Mouse (Mus musculus) monocyte, adult 5-6 weeks (primary cell): Measurements from ENCODE around the gene Mbnl1. TPM values are rescaled to one million over a fixed set of nuclear protein-coding genes. Genes with fewer than 3 reads are reported as not detected.

Experiments
- ATAC-seq: fragments of 153-309, 156-312 bp; replicated peaks from 2 replicates; pipeline ENCODE4 v1.8.0; 2017; ENCODE audit warnings: mild to moderate bottlenecking; ENCODE audit not compliant: low TSS enrichment, insufficient number of reproducible peaks, severe bottlenecking, poor library complexity, low FRiP score
- total RNA-seq: library from RNA; stranded (forward); fragments of 200-1000, 200-491, 200-594 nt; gene quantifications from 3 replicates; pipeline ENCODE4 v1.2.3, GENCODE M21; 2017

Mbnl1 gene
- total RNA-seq = 804 to 1,126 TPM (median 952 TPM) in 3 replicates

- ATAC-seq = peak; percentile 45
These were observed at the start of gene Mbnl1 for GRCm38 (mm10) chr3:60472681-60473177. Gene Mbnl1 (plus strand): TSS chr3:60472830.

DNA sequence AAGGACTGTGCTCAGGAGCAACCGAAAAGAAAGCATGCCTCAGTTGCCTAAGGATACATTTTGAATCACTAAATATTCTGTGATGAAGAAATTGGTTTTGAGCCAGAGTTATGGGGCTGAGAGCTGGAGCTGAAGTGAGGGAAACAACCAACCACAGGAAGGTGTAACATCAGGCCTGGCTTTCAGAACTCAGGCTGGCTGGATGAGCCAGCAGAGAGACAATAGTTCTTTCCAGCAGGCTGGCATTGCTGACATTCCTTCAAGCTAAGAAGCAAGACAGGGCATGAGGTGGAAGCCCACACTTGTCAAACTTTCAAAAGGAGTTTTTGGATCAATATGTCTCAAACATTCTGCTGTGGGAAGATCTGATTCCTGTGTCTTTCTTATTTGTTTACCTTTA, 48.5 kb upstream of the Mbnl1 start:
- no peak for ATAC-seq

GRCm38 (mm10) chr3:60429049-60429448, 43.6 kb upstream of the Mbnl1 start:
- no peak for ATAC-seq

DNA sequence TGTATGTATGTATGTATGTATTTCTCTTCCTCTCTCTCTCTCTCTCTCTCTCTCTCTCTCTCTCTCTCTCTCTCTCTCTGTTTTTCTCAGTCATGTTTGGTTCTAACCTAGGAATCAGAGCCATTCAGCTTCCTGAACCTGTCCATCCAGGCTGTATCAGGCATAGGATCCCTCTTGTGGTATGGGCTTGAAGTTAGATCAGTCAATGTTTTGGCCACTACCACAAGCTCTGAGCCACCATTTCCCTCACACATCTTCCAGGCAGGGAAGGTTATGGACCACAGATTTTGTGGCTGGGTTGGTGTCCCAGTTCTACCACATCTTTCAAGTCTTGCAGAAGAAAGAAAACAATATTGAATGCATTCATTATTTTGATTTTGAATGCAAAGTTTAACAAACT, 35.4 kb upstream of the Mbnl1 start:
- no peak for ATAC-seq

DNA sequence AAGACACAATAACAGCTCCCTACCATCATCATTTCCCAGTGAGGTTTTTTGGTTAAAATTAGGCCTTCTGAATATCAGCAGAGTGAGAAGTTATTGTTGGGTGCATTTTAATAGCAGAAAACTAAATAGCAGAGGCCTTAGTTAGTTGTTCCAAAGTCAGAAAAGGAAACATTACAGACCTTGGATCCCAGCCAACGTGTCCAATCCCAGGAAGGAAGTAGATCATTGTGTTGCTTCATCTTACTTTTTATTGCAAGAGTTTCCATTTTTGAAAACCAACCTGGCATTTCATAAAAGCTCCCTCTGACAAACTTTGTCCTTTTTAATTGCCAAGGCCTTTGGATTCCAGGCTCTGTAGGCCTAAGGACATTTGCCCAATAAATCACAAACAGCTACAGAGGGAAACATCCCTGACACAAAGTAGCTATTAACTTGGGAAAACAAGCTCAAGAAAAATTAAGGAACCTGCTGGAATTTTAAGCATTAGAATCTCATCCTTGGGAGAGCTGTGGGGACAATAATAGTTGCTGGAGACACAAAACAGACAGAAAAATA, 34.9 kb upstream of the Mbnl1 start:
- ATAC-seq = no peak

DNA sequence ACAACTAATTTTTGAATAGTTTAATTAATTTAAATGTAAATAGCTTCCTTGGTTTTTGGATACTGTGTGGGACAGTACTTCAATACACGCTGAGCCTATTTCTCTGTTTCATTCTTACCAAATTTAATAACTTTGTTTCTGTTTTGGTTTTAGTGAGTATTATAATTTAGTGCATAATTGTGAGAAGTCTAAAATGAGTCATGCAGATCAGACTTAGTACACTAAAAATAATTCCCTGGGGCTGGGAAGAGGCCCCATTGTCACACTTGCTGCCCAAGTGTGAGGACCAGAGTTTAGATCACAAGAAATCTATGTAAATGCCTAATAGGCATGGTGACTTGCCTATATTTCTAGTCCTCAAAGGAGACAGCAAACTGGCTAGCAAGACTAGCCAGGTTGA, 33.9 kb upstream of the Mbnl1 start:
- ATAC-seq = 0 out of 2 replicates have a peak, but pooled peaks have one; percentile 47

GRCm38 (mm10) chr3:60461828-60462521, 10.7 kb upstream of the Mbnl1 start:
- 0 out of 2 replicates have a peak, but pooled peaks have one; percentile 50 for ATAC-seq

GRCm38 (mm10) chr3:60468667-60469066, 4.0 kb upstream of the Mbnl1 start:
- peak; percentile 88 for ATAC-seq

DNA sequence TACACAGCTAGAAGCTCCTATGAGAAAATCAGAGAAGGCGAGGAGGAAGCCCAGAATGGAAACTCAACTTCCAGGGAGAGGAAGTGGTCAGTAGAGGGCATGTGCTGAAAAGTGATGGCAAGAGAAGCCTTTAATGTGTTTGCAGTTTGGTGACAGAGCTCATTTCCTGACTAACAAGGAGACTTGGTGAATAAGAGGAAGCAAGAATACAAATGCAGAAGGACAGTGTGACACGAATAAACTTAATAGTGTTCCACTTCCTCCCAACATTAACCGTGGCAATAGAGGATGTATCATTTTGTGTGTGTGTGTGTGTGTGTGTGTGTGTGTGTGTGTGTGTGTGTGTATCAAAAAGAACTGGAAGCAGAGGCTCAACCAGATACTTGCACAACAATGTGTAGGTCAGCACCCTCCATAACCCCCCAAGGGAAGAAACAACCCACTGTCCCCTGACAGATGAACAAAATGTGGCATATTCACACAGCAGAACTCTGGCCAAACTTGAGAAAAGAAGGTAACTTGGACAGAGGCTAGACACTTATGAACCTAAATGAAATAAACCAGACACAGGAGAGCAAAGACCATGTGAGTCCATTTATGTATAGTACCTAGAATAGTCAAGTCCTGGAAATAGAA, 3.3 kb upstream of the Mbnl1 start:
- ATAC-seq = peak; percentile 88

DNA sequence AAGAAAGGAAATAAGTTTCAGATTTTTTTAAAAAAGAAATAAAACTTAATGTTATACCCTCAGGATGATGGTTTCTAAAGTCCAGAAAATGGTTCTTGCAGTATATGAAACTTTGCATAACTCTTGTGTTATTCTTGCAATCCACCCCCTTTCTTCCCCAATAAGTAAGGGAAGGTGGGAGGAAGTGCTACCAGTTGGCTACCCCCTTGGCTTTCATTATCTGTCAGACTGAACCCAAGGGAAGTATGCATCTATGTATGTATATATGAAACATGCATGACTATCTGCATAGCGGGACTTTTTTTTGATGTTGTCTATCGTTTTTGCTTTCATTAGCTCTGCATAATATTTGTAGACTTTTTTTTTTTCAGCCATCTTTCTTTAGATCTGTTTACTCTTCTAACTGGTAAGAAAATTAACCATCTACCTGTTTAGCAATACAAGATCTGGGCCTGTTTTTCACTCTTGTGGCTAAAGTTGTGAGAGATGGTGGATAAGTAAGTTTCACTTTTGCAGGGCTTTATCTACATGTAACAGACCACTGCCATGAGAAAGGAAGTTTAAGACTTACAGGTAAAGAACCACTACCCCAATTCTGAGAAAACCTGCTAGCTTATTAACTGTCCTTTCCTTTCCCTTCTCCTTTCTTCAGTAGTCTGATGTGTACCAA, 484 bp upstream of the Mbnl1 start:
- ATAC-seq = no peak

GRCm38 (mm10) chr3:60473861-60474653, 1.4 kb downstream of the Mbnl1 start:
- ATAC-seq = no peak

DNA sequence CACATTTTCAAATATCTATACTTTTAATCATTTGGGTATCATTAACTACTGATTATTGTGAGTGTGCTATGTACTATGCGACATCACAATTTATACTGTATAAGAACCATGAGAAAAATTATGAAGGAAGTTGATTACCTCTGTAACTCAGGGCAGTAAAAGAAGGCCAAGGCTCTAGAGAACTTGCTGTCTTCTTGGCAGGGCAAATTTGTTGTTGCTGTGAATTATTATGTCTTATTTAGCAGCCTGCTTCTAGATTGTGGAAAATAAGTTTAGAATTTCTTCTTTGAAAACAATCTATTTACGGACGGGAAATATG, 2.0 kb downstream of the Mbnl1 start:
- no peak for ATAC-seq

GRCm38 (mm10) chr3:60475055-60475454, 2.4 kb downstream of the Mbnl1 start:
- ATAC-seq = no peak

- ATAC-seq = no peak
These were observed 4.2 kb downstream of the Mbnl1 start for GRCm38 (mm10) chr3:60476751-60477255.

DNA sequence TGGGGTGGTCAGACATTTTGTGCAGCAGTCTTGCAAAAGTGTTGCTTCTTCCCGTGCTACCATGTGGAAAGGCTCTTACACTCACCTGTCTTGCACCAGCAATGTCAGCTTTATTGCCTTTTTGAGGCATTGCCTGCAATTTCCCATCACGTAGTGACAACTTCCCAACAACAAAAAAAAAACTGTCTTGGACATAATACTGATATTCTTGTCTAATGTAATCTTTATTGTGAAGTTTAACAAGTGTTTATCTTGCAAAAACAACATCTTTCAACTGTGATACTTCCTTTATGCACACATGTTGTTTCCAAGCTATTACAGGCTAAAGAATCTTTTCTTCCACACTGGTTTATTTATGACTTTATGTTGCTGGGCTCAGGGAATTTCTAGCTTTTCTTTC, 5.8 kb downstream of the Mbnl1 start:
- ATAC-seq = no peak

DNA sequence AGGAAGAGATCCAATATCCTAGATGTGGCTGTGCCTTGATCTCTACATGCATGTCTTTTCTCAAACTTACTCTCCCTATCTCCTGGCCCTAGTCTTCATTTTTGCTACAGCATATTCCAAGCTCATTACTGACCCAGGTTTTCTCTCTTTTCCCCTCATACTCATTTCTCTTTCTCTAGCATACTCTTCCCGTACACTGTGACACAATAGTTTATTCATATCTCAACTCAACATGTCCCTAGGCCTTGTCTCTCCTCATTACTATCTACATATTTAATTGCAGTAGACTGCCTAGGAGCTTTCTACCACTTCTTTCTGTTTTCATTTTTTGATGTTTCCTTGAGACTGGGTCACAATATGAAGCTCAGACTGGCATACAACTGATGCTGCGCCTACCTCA, 8.1 kb downstream of the Mbnl1 start:
- ATAC-seq = no peak

- peak; percentile 47; the same call in 1 of the 2 replicates for ATAC-seq
These were observed 9.2 kb downstream of the Mbnl1 start for GRCm38 (mm10) chr3:60481740-60482399.

DNA sequence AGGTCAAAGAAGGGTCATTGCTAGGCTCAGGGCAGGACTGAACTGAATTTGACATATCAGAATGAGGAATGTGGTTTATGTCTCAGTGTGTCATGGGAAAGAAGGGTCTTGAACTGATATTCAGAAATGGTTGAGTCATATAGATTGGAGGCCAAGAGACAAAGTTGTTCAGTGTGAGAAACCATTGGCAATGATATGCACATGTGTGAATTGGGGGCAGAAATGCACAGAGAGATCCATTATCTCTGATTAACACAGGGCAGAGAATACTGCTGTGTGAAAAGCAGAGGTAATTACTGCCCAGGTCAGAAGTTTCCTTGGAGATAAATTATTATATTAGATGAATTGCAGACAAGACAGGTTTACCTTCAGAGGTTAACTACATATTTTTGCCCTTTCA, 10.7 kb downstream of the Mbnl1 start:
- no peak for ATAC-seq
